Mouse (Mus musculus): ENCODE results near the gene Eif2a. TPM values are rescaled to one million over a fixed set of nuclear protein-coding genes. Genes with fewer than 3 reads are reported as not detected.
"Not testable (repeated sequence)": the region's sequence is repeated elsewhere in the genome, so short reads cannot be mapped to it uniquely, and the experiment has no call there.

Gene Eif2a
- total RNA-seq, 2 experiments from 2014 or later, result 38.7 to 41.2 TPM

- no peak for DNase-seq
Observed at GRCm38 (mm10) chr3:58520286-58520685, 5.3 kb upstream of the Eif2a start.

GRCm38 (mm10) chr3:58521361-58521760 is 4.3 kb upstream of the Eif2a start:
- DNase-seq, result no peak

GRCm38 (mm10) chr3:58523386-58523785 is 2.2 kb upstream of the Eif2a start:
- no peak for DNase-seq

- no peak for DNase-seq
Observed at GRCm38 (mm10) chr3:58524246-58524645, 1.4 kb upstream of the Eif2a start.

- no peak for DNase-seq
Observed at GRCm38 (mm10) chr3:58525166-58525565, 455 bp upstream of the Eif2a start.

- no peak for DNase-seq
Observed at GRCm38 (mm10) chr3:58526408-58526737, 752 bp downstream of the Eif2a start.

GRCm38 (mm10) chr3:58536573-58536972 is 11.0 kb downstream of the Eif2a start:
- no peak for DNase-seq

- no peak for DNase-seq
Observed at GRCm38 (mm10) chr3:58552001-58552811, 26.6 kb downstream of the Eif2a start.

GRCm38 (mm10) chr3:58556649-58557048 is 31.0 kb downstream of the Eif2a start:
- DNase-seq, result no peak

- no peak for DNase-seq
Observed at GRCm38 (mm10) chr3:58559887-58560286, 34.3 kb downstream of the Eif2a start.

GRCm38 (mm10) chr3:58561437-58561836 is 35.8 kb downstream of the Eif2a start:
- DNase-seq, result no peak

- DNase-seq, result no peak
Observed at GRCm38 (mm10) chr3:58570821-58571220, 45.2 kb downstream of the Eif2a start.

- peak; percentile 96 for DNase-seq
Observed at GRCm38 (mm10) chr3:58576137-58577066, 50.8 kb downstream of the Eif2a start, which contains the start of gene Selenot. Gene Selenot, plus strand, starts transcription at chr3:58576636.

- DNase-seq, result no peak
Observed at GRCm38 (mm10) chr3:58577067-58577503, 51.5 kb downstream of the Eif2a start.

GRCm38 (mm10) chr3:58577506-58578050 is 52.0 kb downstream of the Eif2a start:
- DNase-seq, result no peak

- DNase-seq, result no peak
Observed at GRCm38 (mm10) chr3:58581530-58581929, 55.9 kb downstream of the Eif2a start.

GRCm38 (mm10) chr3:58582297-58582696 is 56.7 kb downstream of the Eif2a start:
- DNase-seq, result no peak

GRCm38 (mm10) chr3:58582788-58583426 is 57.3 kb downstream of the Eif2a start:
- DNase-seq, result no peak

GRCm38 (mm10) chr3:58590544-58590943 is 64.9 kb downstream of the Eif2a start:
- not testable (repeated sequence) for DNase-seq

GRCm38 (mm10) chr3:58592666-58593065 is 67.0 kb downstream of the Eif2a start:
- not testable (repeated sequence) for DNase-seq

- DNase-seq, result no peak
Observed at GRCm38 (mm10) chr3:58593623-58594022, 68.0 kb downstream of the Eif2a start.

Data from gastrocnemius, postnatal 25 days (tissue).